Mouse (Mus musculus) frontal cortex, adult 2 months (tissue): ENCODE results near the gene Lnx2. TPM values are rescaled to one million over a fixed set of nuclear protein-coding genes. Genes with fewer than 3 reads are reported as not detected.

Experiments
- DNase-seq, 2 experiments: peaks; one replicate each; pipeline ENCODE4 v3.0.0; 2022; ENCODE audit warnings: low spot score in 1 of 2; ENCODE audit errors: extremely low spot score in 1 of 2
- polyA plus RNA-seq: library from polyadenylated mRNA; depleted of rRNA; stranded (reverse); fragments of >200 nt; gene quantifications from 2 replicates; pipeline ENCODE4 v1.2.3, GENCODE M21; 2012

Lnx2 gene
- polyA plus RNA-seq, 1 experiment: 7.6 TPM

- no peak for DNase-seq
These were observed 23.3 kb downstream of the Lnx2 start for GRCm38 (mm10) chr5:147053071-147053470.

- DNase-seq: no peak
These were observed 24.2 kb downstream of the Lnx2 start for GRCm38 (mm10) chr5:147052309-147052558.

GRCm38 (mm10) chr5:147051500-147052308, 24.7 kb downstream of the Lnx2 start:
- no peak for DNase-seq

GRCm38 (mm10) chr5:147050816-147051499, 25.4 kb downstream of the Lnx2 start:
- no peak for DNase-seq

GRCm38 (mm10) chr5:147049544-147050209, 26.7 kb downstream of the Lnx2 start:
- no peak for DNase-seq

- no peak for DNase-seq
These were observed 30.5 kb downstream of the Lnx2 start for GRCm38 (mm10) chr5:147045929-147046328.

- DNase-seq: no peak
These were observed 31.1 kb downstream of the Lnx2 start for GRCm38 (mm10) chr5:147045311-147045710.

- peak; percentile 33 to 42 for DNase-seq
These were observed 33.0 kb downstream of the Lnx2 start for GRCm38 (mm10) chr5:147043240-147043844.

GRCm38 (mm10) chr5:147041965-147042937, 34.1 kb downstream of the Lnx2 start:
- no peak for DNase-seq

GRCm38 (mm10) chr5:147039394-147039793, 37.0 kb downstream of the Lnx2 start:
- no peak for DNase-seq

GRCm38 (mm10) chr5:147037601-147038000, 38.8 kb downstream of the Lnx2 start:
- DNase-seq: no peak

- no peak for DNase-seq
These were observed 39.7 kb downstream of the Lnx2 start for GRCm38 (mm10) chr5:147036661-147037060.

GRCm38 (mm10) chr5:147036028-147036427, 40.4 kb downstream of the Lnx2 start:
- DNase-seq: no peak

- no peak for DNase-seq
These were observed 41.1 kb downstream of the Lnx2 start for GRCm38 (mm10) chr5:147035301-147035700.

GRCm38 (mm10) chr5:147034283-147034682, 42.1 kb downstream of the Lnx2 start:
- no peak for DNase-seq

GRCm38 (mm10) chr5:147033155-147033554, 43.2 kb downstream of the Lnx2 start:
- DNase-seq: no peak

- DNase-seq: no peak
These were observed 45.1 kb downstream of the Lnx2 start for GRCm38 (mm10) chr5:147031281-147031680.

GRCm38 (mm10) chr5:147024331-147025034, 51.9 kb downstream of the Lnx2 start:
- no peak for DNase-seq

GRCm38 (mm10) chr5:147023245-147023970, 53.0 kb downstream of the Lnx2 start:
- no peak for DNase-seq
